Mouse (Mus musculus) embryo, embryonic 10 days (tissue): ENCODE measurements around the gene Itga4.
A peak's percentile ranks its signal among the peaks of the same experiment; 100 is the strongest.

ENCODE experiments used
- DNase-seq: peaks from one replicate; pipeline ENCODE4 v3.0.0-alpha.2; 2015; ENCODE audit warnings: low spot score

The Itga4 gene

GRCm38 (mm10) chr2:79255192-79256000 lies at the start of gene Itga4:
Itga4 (plus strand) TSS chr2:79255426.
- DNase-seq: peak; percentile 79

GRCm38 (mm10) chr2:79206191-79206755 lies 49.0 kb upstream of the Itga4 start:
- no peak for DNase-seq

DNA sequence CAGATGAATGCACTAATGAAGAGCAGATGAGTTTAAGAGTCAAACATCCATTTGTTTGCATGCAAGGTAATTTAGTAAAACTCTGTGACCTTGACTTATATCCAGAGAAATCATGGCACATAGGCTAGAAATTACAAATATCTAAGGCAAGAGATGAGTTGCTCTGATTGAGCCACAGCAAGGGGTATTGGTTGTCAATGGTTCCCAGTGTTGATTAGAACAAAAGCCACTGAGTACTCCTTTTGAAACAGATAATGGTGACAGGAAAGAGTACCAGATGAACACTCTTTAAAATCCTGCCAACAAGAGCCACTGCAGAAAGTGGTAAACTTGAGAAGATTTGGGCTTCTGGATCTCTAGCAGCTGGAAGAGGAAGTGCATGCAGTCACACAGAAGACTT lies 40.2 kb upstream of the Itga4 start:
- DNase-seq: no peak

DNA sequence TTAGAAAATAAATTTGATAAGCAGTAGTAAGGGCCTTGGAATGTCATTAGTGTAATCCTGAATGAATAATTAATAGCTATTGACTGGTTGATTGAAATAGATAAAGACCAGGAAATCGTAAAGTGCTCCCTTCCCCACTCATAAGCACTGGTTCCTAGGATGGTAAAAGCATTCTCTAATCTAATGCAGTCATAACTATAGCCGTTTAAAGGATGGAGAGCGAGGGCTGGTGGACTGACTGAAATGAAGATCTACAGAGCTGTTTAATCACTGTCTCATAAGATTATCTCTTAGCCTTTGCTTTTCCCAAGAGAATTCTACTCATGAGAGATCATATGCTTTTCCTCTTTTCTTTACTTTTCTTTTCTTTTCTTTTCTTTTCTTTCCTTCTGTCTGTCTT lies 39.7 kb upstream of the Itga4 start:
- no peak for DNase-seq

DNA sequence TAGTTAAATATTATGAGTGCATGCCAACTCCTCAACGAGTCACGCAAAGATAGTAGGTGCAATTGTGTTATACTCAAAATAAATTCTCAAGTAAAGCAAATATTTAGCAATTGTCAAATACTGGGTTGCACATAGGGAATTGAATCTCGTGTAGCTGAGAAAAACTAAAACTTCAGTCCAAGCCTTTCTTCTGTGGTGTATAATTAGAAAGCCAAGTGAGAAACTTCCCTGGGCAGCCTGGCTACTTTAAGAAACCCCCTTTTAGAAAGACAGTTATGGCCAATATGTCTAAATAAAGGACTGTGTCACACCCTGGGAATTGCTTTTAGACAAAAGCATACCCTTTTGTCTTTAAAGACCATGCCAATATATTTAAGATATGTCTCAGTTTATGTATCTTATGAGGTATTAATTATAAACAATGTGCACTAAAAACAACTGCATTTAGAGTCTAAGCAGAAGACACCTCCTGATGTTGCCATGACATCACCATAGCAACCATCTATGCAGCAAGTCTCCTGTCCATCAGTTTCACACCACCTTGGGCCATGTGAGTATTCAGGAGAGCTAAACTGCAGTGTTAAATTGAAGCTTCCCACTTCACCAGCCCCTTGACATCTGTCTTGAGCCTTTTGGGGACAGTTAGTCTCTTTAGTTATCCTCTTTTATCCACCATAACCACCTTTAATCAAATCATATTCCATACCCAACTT lies 30.4 kb upstream of the Itga4 start:
- no peak for DNase-seq

DNA sequence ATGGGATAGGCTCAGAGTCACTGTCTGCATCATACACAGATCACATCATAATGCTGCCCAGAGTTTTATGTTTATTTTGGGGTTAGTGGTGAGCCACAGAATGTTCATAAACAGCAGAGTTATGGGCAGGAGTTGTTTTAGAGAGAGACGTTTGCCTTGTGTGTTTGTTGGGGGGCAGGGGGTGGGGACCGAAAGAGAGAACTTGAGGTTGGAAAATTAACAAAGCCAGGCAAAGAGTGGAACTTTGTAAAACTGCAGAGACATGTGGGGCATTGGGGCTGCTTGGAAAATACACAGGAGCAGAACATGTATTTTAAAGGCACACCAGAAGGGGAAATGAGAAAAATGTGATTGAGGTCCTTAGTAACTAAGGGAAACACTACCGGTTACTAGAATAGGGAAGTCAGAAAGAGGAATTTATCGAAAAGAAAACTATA lies 27.4 kb upstream of the Itga4 start:
- DNase-seq: no peak

GRCm38 (mm10) chr2:79231056-79231949 lies 23.9 kb upstream of the Itga4 start:
- DNase-seq: no peak

GRCm38 (mm10) chr2:79235767-79236487 lies 19.3 kb upstream of the Itga4 start:
- DNase-seq: no peak

GRCm38 (mm10) chr2:79237216-79237615 lies 18.0 kb upstream of the Itga4 start:
- DNase-seq: no peak

DNA sequence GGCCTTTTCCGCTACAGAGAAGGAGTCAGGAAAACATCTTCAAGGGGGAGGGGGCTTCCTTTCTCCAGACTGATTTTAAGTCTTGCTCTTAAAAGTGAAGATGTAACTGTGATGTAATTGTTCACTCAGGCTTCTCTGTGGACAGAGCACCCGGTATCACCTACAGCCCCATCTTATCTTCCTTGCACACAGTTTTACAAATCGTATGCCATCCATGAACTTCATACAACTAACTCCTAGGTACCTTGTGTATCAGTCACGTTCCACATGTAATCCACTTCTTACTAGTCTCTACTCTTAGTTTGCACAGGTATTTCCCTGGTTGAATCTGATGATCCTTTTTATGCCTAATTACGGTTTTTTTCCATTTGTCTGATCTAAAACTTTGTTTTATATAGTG lies 10.9 kb upstream of the Itga4 start:
- no peak for DNase-seq

DNA sequence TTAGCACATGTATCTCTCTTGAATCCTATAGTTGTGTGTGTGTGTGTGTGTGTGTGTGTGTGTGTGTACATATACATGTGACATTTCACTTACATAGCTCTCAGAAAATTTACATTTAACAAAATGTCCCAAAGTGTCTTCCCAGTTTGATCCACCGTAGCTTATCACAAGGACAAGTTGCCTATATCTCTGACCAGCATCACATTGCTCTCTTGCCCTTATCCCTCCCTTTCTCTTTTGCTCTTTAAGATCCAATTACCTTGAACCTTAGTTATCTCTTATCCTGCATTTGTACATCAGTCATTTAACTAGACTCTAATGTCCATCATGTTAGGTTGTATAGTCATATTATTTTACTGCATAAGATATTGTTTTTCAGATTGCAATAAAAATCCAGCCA lies 10.5 kb upstream of the Itga4 start:
- DNase-seq: no peak

- no peak for DNase-seq
Measured at GRCm38 (mm10) chr2:79248283-79248682, 6.9 kb upstream of the Itga4 start.

GRCm38 (mm10) chr2:79250510-79250909 lies 4.7 kb upstream of the Itga4 start:
- no peak for DNase-seq

GRCm38 (mm10) chr2:79253754-79254197 lies 1.4 kb upstream of the Itga4 start:
- no peak for DNase-seq

GRCm38 (mm10) chr2:79254588-79255191 lies 536 bp upstream of the Itga4 start:
- DNase-seq: no peak

GRCm38 (mm10) chr2:79256001-79256339 lies 744 bp downstream of the Itga4 start:
- no peak for DNase-seq

- DNase-seq: no peak
Measured at GRCm38 (mm10) chr2:79256376-79256775, 1.1 kb downstream of the Itga4 start.

DNA sequence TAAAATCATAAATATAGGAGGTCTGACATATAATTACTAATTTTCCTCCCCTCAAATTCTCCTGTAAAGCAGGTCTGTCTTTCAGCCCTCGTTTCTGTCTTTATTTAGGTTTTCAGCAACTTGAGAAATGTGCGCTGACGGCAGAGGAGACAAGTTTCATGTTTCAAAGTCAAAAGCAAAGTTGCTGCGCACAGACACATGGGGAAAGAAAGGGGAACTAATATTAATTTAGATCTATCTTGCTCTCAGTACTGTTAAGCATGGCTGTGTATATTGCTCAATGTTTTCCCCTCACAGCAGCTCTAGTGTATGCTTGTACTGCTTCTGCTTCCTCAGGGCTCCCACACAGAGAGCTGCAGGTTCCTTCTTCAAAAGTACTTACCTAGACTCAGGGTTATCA lies 1.7 kb downstream of the Itga4 start:
- no peak for DNase-seq

GRCm38 (mm10) chr2:79257411-79257810 lies 2.2 kb downstream of the Itga4 start:
- no peak for DNase-seq

GRCm38 (mm10) chr2:79259326-79259725 lies 4.1 kb downstream of the Itga4 start:
- DNase-seq: no peak

GRCm38 (mm10) chr2:79265665-79266064 lies 10.4 kb downstream of the Itga4 start:
- peak; percentile 56 for DNase-seq
